Mouse (Mus musculus): Measurements from ENCODE around the gene Fam43a. TPM values are rescaled to one million over a fixed set of nuclear protein-coding genes. Genes with fewer than 3 reads are reported as not detected.

The Fam43a gene
- 5.7 and 6.8 TPM in 2 replicates for polyA plus RNA-seq (2014; fragmentation: Nextera tagmentation; extraction: Ambion mirVana)

- peak; percentile 90 for DNase-seq (ENCODE audit: low spot score)
- Histone ChIP-seq H3K4me1 (replicated peaks; ENCODE audit: control insufficient read depth, insufficient read depth, low read length) (peaks cover 17% of the 10 kb centered on the region), H3K9ac (ENCODE audit: low read length) (peak within 1 kb of the TSS; percentile 61), H3K27ac (ENCODE audit: low read depth, low read length) (no peak within 1 kb of the TSS; the same call in 1 of the 2 replicates), H3K4me2 (ENCODE audit: low read depth, low read length, severe bottlenecking) (peak within 1 kb of the TSS; percentile 94), H3K27me3 (ENCODE audit: control insufficient read depth, insufficient read depth, low read length) (peaks cover 20% of the 10 kb centered on the region), H3K4me3 (ENCODE audit: low read depth, low read length) (peak within 1 kb of the TSS; percentile 54), H3K9me3 (ENCODE audit: control insufficient read depth, low read length) (no peaks in the 10 kb centered on the region), H3K36me3 (ENCODE audit: control insufficient read depth, insufficient read depth, low read length) (no peaks in the 10 kb centered on the region)
- WGBS: under 1% methylated on average over 55 of the region's 63 CpGs
- ATAC-seq (replicated peaks; ENCODE audit: low FRiP score): peak; percentile 82
Measured at GRCm38 (mm10) chr16:30599491-30600268, at the start of gene Fam43a. Gene Fam43a, plus strand, starts transcription at chr16:30599723.

- Histone ChIP-seq H3K27me3 (ENCODE audit: control insufficient read depth, insufficient read depth, low read length) (no peaks in the 10 kb centered on the region), H3K4me3 (ENCODE audit: low read depth, low read length) (peak overlapping the region; percentile 72), H3K4me2 (ENCODE audit: low read depth, low read length, severe bottlenecking) (peak overlapping the region; percentile 81), H3K9ac (ENCODE audit: low read length) (peak overlapping the region; percentile 98), H3K4me1 (replicated peaks; ENCODE audit: control insufficient read depth, insufficient read depth, low read length) (no peaks in the 10 kb centered on the region; the same call in 1 of the 2 replicates), H3K27ac (ENCODE audit: low read depth, low read length) (no peak overlapping the region), H3K9me3 (ENCODE audit: control insufficient read depth, low read length) (no peaks in the 10 kb centered on the region; the same call in 1 of the 2 replicates), H3K36me3 (ENCODE audit: control insufficient read depth, insufficient read depth, low read length) (peaks cover 3% of the 10 kb centered on the region; the same call in 1 of the 2 replicates)
- ATAC-seq (replicated peaks; ENCODE audit: low FRiP score) (peak; percentile 92), DNase-seq (ENCODE audit: low spot score) (peak; percentile 92)
- under 1% methylated on average over 63 of the region's 63 CpGs for WGBS
Measured at GRCm38 (mm10) chr16:30549966-30550747, 49.4 kb upstream of the Fam43a start.

GRCm38 (mm10) chr16:30550748-30551192, 48.8 kb upstream of the Fam43a start, which contains the start of gene Tmem44:
Gene Tmem44, minus strand, starts transcription at chr16:30550842.
- ATAC-seq (replicated peaks; ENCODE audit: low FRiP score): peak; percentile 70
- Histone ChIP-seq H3K4me3 (ENCODE audit: low read depth, low read length) (peak within 1 kb of the TSS; percentile 72), H3K4me1 (replicated peaks; ENCODE audit: control insufficient read depth, insufficient read depth, low read length) (no peaks in the 10 kb centered on the region; the same call in 1 of the 2 replicates), H3K27ac (ENCODE audit: low read depth, low read length) (no peak within 1 kb of the TSS), H3K9ac (ENCODE audit: low read length) (peak within 1 kb of the TSS; percentile 98), H3K27me3 (ENCODE audit: control insufficient read depth, insufficient read depth, low read length) (no peaks in the 10 kb centered on the region), H3K36me3 (ENCODE audit: control insufficient read depth, insufficient read depth, low read length) (peaks cover 3% of the 10 kb centered on the region; the same call in 1 of the 2 replicates), H3K9me3 (ENCODE audit: control insufficient read depth, low read length) (no peaks in the 10 kb centered on the region; the same call in 1 of the 2 replicates), H3K4me2 (ENCODE audit: low read depth, low read length, severe bottlenecking) (peak within 1 kb of the TSS; percentile 81)
- no peak for DNase-seq (ENCODE audit: low spot score)
- 10% methylated on average over 14 of the region's 14 CpGs for WGBS

- Histone ChIP-seq H3K4me3 (ENCODE audit: low read depth, low read length) (no peak overlapping the region), H3K4me2 (ENCODE audit: low read depth, low read length, severe bottlenecking) (no peak overlapping the region), H3K9ac (ENCODE audit: low read length) (no peak overlapping the region), H3K4me1 (replicated peaks; ENCODE audit: control insufficient read depth, insufficient read depth, low read length) (no peaks in the 10 kb centered on the region; the same call in 1 of the 2 replicates), H3K27me3 (ENCODE audit: control insufficient read depth, insufficient read depth, low read length) (no peaks in the 10 kb centered on the region), H3K27ac (ENCODE audit: low read depth, low read length) (no peak overlapping the region), H3K9me3 (ENCODE audit: control insufficient read depth, low read length) (peaks cover 2% of the 10 kb centered on the region; the same call in 1 of the 2 replicates), H3K36me3 (ENCODE audit: control insufficient read depth, insufficient read depth, low read length) (no peaks in the 10 kb centered on the region)
- WGBS: 36% methylated on average over 11 of the region's 11 CpGs
- DNase-seq (ENCODE audit: low spot score) (no peak), ATAC-seq (replicated peaks; ENCODE audit: low FRiP score) (no peak)
Measured at GRCm38 (mm10) chr16:30552621-30553338, 46.7 kb upstream of the Fam43a start.

- no peak for ATAC-seq (replicated peaks; ENCODE audit: low FRiP score)
- DNase-seq (ENCODE audit: low spot score): no peak
- Histone ChIP-seq H3K27ac (ENCODE audit: low read depth, low read length) (no peak overlapping the region), H3K9me3 (ENCODE audit: control insufficient read depth, low read length) (peaks cover 2% of the 10 kb centered on the region; the same call in 1 of the 2 replicates), H3K4me3 (ENCODE audit: low read depth, low read length) (no peak overlapping the region), H3K4me1 (replicated peaks; ENCODE audit: control insufficient read depth, insufficient read depth, low read length) (no peaks in the 10 kb centered on the region; the same call in 1 of the 2 replicates), H3K36me3 (ENCODE audit: control insufficient read depth, insufficient read depth, low read length) (no peaks in the 10 kb centered on the region; the same call in 1 of the 2 replicates), H3K4me2 (ENCODE audit: low read depth, low read length, severe bottlenecking) (no peak overlapping the region), H3K27me3 (ENCODE audit: control insufficient read depth, insufficient read depth, low read length) (no peaks in the 10 kb centered on the region), H3K9ac (ENCODE audit: low read length) (no peak overlapping the region)
- 95% methylated on average over 8 of the region's 8 CpGs for whole genome bisulfite sequencing
Measured at GRCm38 (mm10) chr16:30554109-30554508, 45.4 kb upstream of the Fam43a start.

GRCm38 (mm10) chr16:30559312-30559992, 40.1 kb upstream of the Fam43a start:
- DNase-seq (ENCODE audit: low spot score): no peak
- Histone ChIP-seq H3K36me3 (ENCODE audit: control insufficient read depth, insufficient read depth, low read length) (peaks cover 14% of the 10 kb centered on the region; the same call in 1 of the 2 replicates), H3K4me3 (ENCODE audit: low read depth, low read length) (no peak overlapping the region), H3K9me3 (ENCODE audit: control insufficient read depth, low read length) (peaks cover 2% of the 10 kb centered on the region; the same call in 1 of the 2 replicates), H3K4me2 (ENCODE audit: low read depth, low read length, severe bottlenecking) (no peak overlapping the region), H3K4me1 (replicated peaks; ENCODE audit: control insufficient read depth, insufficient read depth, low read length) (no peaks in the 10 kb centered on the region), H3K27me3 (ENCODE audit: control insufficient read depth, insufficient read depth, low read length) (no peaks in the 10 kb centered on the region), H3K9ac (ENCODE audit: low read length) (no peak overlapping the region), H3K27ac (ENCODE audit: low read depth, low read length) (no peak overlapping the region)
- 94% methylated on average over 5 of the region's 5 CpGs for WGBS
- ATAC-seq (replicated peaks; ENCODE audit: low FRiP score): no peak

GRCm38 (mm10) chr16:30560601-30561000, 38.9 kb upstream of the Fam43a start:
- DNase-seq (ENCODE audit: low spot score) (no peak), ATAC-seq (replicated peaks; ENCODE audit: low FRiP score) (no peak)
- Histone ChIP-seq H3K4me2 (ENCODE audit: low read depth, low read length, severe bottlenecking) (no peak overlapping the region), H3K27ac (ENCODE audit: low read depth, low read length) (no peak overlapping the region), H3K9me3 (ENCODE audit: control insufficient read depth, low read length) (peaks cover 2% of the 10 kb centered on the region; the same call in 1 of the 2 replicates), H3K9ac (ENCODE audit: low read length) (no peak overlapping the region), H3K4me1 (replicated peaks; ENCODE audit: control insufficient read depth, insufficient read depth, low read length) (no peaks in the 10 kb centered on the region), H3K27me3 (ENCODE audit: control insufficient read depth, insufficient read depth, low read length) (no peaks in the 10 kb centered on the region), H3K36me3 (ENCODE audit: control insufficient read depth, insufficient read depth, low read length) (peaks cover 14% of the 10 kb centered on the region; the same call in 1 of the 2 replicates), H3K4me3 (ENCODE audit: low read depth, low read length) (no peak overlapping the region)
- 87% methylated on average over 4 of the region's 4 CpGs for WGBS

Data from forebrain, embryonic 11.5 days (tissue).